Mouse (Mus musculus) hindbrain, postnatal 0 days (tissue): Measurements from ENCODE around the gene Wnt4. TPM values are rescaled to one million over a fixed set of nuclear protein-coding genes. Genes with fewer than 3 reads are reported as not detected.

Experiments
- ATAC-seq: fragments of 200-750 bp; cut with Nextera tagmentation; 2 replicates; pipeline ENCODE4 v1.8.0; 2017; ENCODE audit warnings: mild to moderate bottlenecking, moderate TSS enrichment, moderate library complexity
- DNase-seq: peaks from one replicate; pipeline ENCODE4 v3.0.0-alpha.2; 2015; ENCODE audit warnings: low spot score
- H3K27ac ChIP-seq: fragments of 300-500 bp; sonication (generic); 2 replicates; pipeline ENCODE4 v1.5.1; 2014; ENCODE audit warnings: mild to moderate bottlenecking
- H3K27me3 ChIP-seq: fragments of 300-500 bp; sonication (generic); 2 replicates; pipeline ENCODE4 v1.6.1; 2014; ENCODE audit warnings: low read length, mixed read lengths; ENCODE audit not compliant: insufficient read depth
- H3K36me3 ChIP-seq: fragments of 300-500 bp; sonication (generic); 2 replicates; pipeline ENCODE4 v1.6.1; 2014; ENCODE audit warnings: low read length, mixed read lengths; ENCODE audit not compliant: insufficient read depth
- H3K4me1 ChIP-seq: fragments of 300-500 bp; sonication (generic); 2 replicates; pipeline ENCODE4 v1.6.1; 2014; ENCODE audit warnings: antibody characterized with exemption, low read length, mixed read lengths; ENCODE audit not compliant: insufficient read depth
- H3K4me2 ChIP-seq: fragments of 300-500 bp; sonication (generic); 2 replicates; pipeline ENCODE4 v1.6.1; 2014; ENCODE audit warnings: low read depth, mild to moderate bottlenecking, low read length, moderate library complexity, mixed read lengths
- H3K4me3 ChIP-seq: fragments of 300-500 bp; sonication (generic); 2 replicates; pipeline ENCODE4 v1.5.1; 2014; ENCODE audit warnings: low read length
- H3K9ac ChIP-seq: fragments of 300-500 bp; sonication (generic); replicated peaks from 2 replicates; pipeline ENCODE4 v1.6.1; 2014; ENCODE audit warnings: mild to moderate bottlenecking, low read length, moderate library complexity, mixed read lengths
- H3K9me3 ChIP-seq: fragments of 300-500 bp; sonication (generic); 2 replicates; pipeline ENCODE4 v1.6.1; 2016; ENCODE audit warnings: low read length, mixed read lengths
- CTCF ChIP-seq: IDR thresholded peaks from 2 replicates; pipeline ENCODE4 v1.5.1; 2016; ENCODE audit warnings: antibody characterized with exemption, control low read depth, low read depth
- WGBS: fragments of 180-500 bp; shearing (Covaris S2); extraction: QIAGEN DNeasy Blood & Tissue Kit; methylation state at CpG from one replicate; pipeline ENCODE4 v1.1.7; 2014; 5-methylcytosine and 5-hydroxymethylcytosine counted together
- polyA plus RNA-seq: library from polyadenylated mRNA; unstranded; fragments of >200 nt; fragmentation: Nextera tagmentation; extraction: Ambion mirVana; gene quantifications from 2 replicates; pipeline ENCODE4 v1.2.1, GENCODE M21; 2015
- total RNA-seq: library from RNA; depleted of rRNA; stranded (reverse); fragments of >200 nt; gene quantifications from 2 replicates; pipeline ENCODE4 v1.2.3, GENCODE M21; 2014; rRNA removed

Gene Wnt4
- 3.1 and 3.8 TPM in 2 replicates for total RNA-seq
- polyA plus RNA-seq: 3.2 and 3.4 TPM in 2 replicates

GRCm38 (mm10) chr4:137277166-137277513 is at the start of gene Wnt4:
Gene Wnt4 (plus strand): TSS chr4:137277489.
- H3K27ac ChIP-seq: no peak within 1 kb of the TSS
- WGBS: under 1% methylated on average over 15 of the region's 45 CpGs
- peaks cover 9% of the 10 kb centered on the region for H3K27me3 ChIP-seq
- peak within 1 kb of the TSS; percentile 48 for H3K9ac ChIP-seq
- H3K36me3 ChIP-seq: no peaks in the 10 kb centered on the region
- peaks cover 10% of the 10 kb centered on the region; the same call in 1 of the 2 replicates for H3K4me1 ChIP-seq
- H3K4me3 ChIP-seq: peak within 1 kb of the TSS; percentile 52
- DNase-seq (peak; percentile 75), ATAC-seq (peak; percentile 73)
- H3K4me2 ChIP-seq: peak within 1 kb of the TSS; percentile 83
- H3K9me3 ChIP-seq: no peaks in the 10 kb centered on the region
- no peak for TF ChIP-seq CTCF

DNA sequence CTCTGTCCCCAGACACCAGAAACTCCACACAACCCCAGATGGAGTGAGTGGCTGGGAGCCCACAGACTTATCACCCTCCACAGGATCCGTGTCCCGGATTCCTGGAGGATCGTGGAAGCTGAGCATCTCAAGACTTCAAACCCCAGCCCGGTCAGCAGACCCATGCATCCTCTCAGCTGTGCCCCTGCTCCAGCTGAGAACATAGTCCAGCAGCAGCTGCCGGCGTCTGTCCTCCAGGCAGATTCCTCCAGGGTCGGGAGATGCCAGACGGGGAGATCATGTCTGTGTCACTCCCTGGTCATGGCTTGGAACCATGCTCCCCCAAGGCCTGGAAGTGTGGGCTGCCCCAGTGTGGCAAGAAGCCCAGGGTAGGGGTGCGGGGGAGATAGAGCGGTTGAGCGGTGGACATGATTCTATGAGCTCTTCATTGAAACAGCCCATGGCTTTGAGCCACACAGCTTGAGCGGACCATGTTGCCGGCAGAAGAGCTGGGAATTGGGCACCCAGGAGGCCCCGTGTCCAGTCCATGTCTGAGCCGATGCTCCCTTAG is 48.6 kb upstream of the Wnt4 start:
- 75% methylated on average over 15 of the region's 15 CpGs for WGBS
- Histone ChIP-seq H3K9ac (no peak overlapping the region), H3K4me1 (peaks cover 6% of the 10 kb centered on the region), H3K9me3 (no peaks in the 10 kb centered on the region), H3K4me2 (no peak overlapping the region), H3K36me3 (no peaks in the 10 kb centered on the region), H3K27me3 (no peaks in the 10 kb centered on the region), H3K4me3 (no peak overlapping the region), H3K27ac (no peak overlapping the region)
- ATAC-seq (no peak), DNase-seq (peak; percentile 6)
- no peak for TF ChIP-seq CTCF

GRCm38 (mm10) chr4:137231494-137232470 is 45.5 kb upstream of the Wnt4 start:
- Histone ChIP-seq H3K9me3 (no peaks in the 10 kb centered on the region), H3K4me1 (peaks cover 6% of the 10 kb centered on the region), H3K27ac (no peak overlapping the region), H3K36me3 (no peaks in the 10 kb centered on the region), H3K9ac (no peak overlapping the region), H3K27me3 (no peaks in the 10 kb centered on the region), H3K4me2 (peak overlapping the region; percentile 21; the same call in 1 of the 2 replicates), H3K4me3 (no peak overlapping the region)
- 51% methylated on average over 16 of the region's 16 CpGs for WGBS
- DNase-seq (peak; percentile 70), ATAC-seq (peak; percentile 24; the same call in 1 of the 2 replicates)
- TF ChIP-seq CTCF: 0 out of 2 replicates have a peak, but pooled peaks have one; percentile 1

DNA sequence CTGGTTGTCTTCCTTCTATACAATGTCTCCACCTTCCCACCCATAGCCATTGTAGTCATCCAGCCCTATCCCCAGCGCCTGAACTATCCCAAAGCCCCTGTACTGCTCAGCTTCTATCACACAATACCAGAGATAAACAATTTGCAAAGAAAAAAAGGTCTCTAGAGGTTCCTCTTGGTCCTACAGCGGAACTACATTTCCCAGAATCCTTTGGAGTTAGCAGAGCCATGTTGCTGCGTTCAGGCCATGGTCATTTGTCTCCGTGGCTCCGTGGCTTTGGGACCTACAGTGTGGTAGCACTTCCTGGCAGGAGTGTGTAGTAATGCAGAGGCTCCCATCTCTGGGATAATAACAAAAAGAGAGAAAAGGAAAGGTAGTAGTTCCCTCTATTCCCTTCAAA is 43.7 kb upstream of the Wnt4 start:
- no peaks in the 10 kb centered on the region for H3K27me3 ChIP-seq

DNA sequence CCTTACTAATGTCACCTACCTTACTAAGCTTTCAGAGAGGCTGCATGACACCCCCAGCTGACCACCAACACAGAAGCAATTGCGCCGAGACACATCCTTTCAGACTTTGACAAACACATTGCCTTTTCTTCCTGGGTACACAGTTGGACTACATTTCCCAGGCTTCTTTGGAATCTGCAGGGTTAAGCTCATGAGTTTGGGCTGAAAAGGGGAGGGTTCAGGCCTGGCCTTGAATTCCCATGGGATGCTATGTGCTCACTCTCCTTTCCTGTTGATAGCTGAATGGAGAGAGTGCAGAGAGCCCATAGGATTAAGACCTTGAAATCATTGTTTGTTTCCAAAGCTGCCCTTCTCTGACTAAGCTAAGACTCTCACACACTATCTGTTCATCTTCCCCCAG is 42.8 kb upstream of the Wnt4 start:
- TF ChIP-seq CTCF: no peak
- no peak for DNase-seq
- peaks cover 6% of the 10 kb centered on the region for H3K4me1 ChIP-seq

More for the DNA sequence above, 43.7 kb upstream of the Wnt4 start:
- whole genome bisulfite sequencing: 64% methylated on average over 5 of the region's 5 CpGs
- Histone ChIP-seq H3K4me2 (no peak overlapping the region), H3K4me3 (no peak overlapping the region), H3K9ac (no peak overlapping the region), H3K27ac (no peak overlapping the region), H3K36me3 (no peaks in the 10 kb centered on the region), H3K4me1 (peaks cover 6% of the 10 kb centered on the region), H3K9me3 (no peaks in the 10 kb centered on the region)
- no peak for ATAC-seq
- peak; percentile 32 for DNase-seq
- TF ChIP-seq CTCF: no peak

GRCm38 (mm10) chr4:137235368-137235767 is 41.9 kb upstream of the Wnt4 start:
- Histone ChIP-seq H3K27ac (no peak overlapping the region), H3K9me3 (peaks cover 7% of the 10 kb centered on the region; the same call in 1 of the 2 replicates), H3K27me3 (no peaks in the 10 kb centered on the region), H3K9ac (no peak overlapping the region), H3K4me3 (no peak overlapping the region), H3K4me2 (no peak overlapping the region), H3K4me1 (peaks cover 6% of the 10 kb centered on the region), H3K36me3 (no peaks in the 10 kb centered on the region)
- DNase-seq: no peak
- ATAC-seq: no peak
- TF ChIP-seq CTCF: no peak
- WGBS: 71% methylated on average over 9 of the region's 9 CpGs

More for the DNA sequence above, 42.8 kb upstream of the Wnt4 start:
- H3K9me3 ChIP-seq: no peaks in the 10 kb centered on the region
- no peak for ATAC-seq
- H3K4me3 ChIP-seq: no peak overlapping the region
- WGBS: 84% methylated on average over 2 of the region's 2 CpGs
- no peak overlapping the region for H3K27ac ChIP-seq
- H3K9ac ChIP-seq: no peak overlapping the region
- no peaks in the 10 kb centered on the region for H3K27me3 ChIP-seq
- H3K36me3 ChIP-seq: no peaks in the 10 kb centered on the region
- H3K4me2 ChIP-seq: no peak overlapping the region
